Mouse (Mus musculus) limb, embryonic 14.5 days (tissue): ENCODE results near the gene Fasl. TPM values are rescaled to one million over a fixed set of nuclear protein-coding genes. Genes with fewer than 3 reads are reported as not detected.

Experiments
- ATAC-seq: fragments of 200-750 bp; cut with Nextera tagmentation; 2 replicates; pipeline ENCODE4 v1.8.0; 2017; ENCODE audit warnings: low read depth, moderate number of reproducible peaks, moderate TSS enrichment; ENCODE audit not compliant: low FRiP score
- DNase-seq: peaks from one replicate; pipeline ENCODE4 v3.0.0-alpha.2; 2015; ENCODE audit warnings: low spot score
- H3K27ac ChIP-seq: fragments of 300-500 bp; sonication (generic); replicated peaks from 2 replicates; pipeline ENCODE4 v1.5.1; 2014; ENCODE audit warnings: low read depth, mild to moderate bottlenecking, low read length, moderate library complexity, mixed read lengths
- H3K27me3 ChIP-seq: fragments of 300-500 bp; sonication (generic); 2 replicates; pipeline ENCODE4 v1.6.1; 2014; ENCODE audit warnings: low read length, mixed read lengths; ENCODE audit not compliant: control insufficient read depth, insufficient read depth
- H3K36me3 ChIP-seq: fragments of 300-500 bp; sonication (generic); 2 replicates; pipeline ENCODE4 v1.6.1; 2014; ENCODE audit warnings: mild to moderate bottlenecking, low read length, moderate library complexity, mixed read lengths; ENCODE audit not compliant: control insufficient read depth, insufficient read depth
- H3K4me1 ChIP-seq: fragments of 300-500 bp; sonication (generic); 2 replicates; pipeline ENCODE4 v1.6.1; 2014; ENCODE audit warnings: antibody characterized with exemption, low read length, mixed read lengths; ENCODE audit not compliant: control insufficient read depth, insufficient read depth
- H3K4me2 ChIP-seq: fragments of 300-500 bp; sonication (generic); replicated peaks from 2 replicates; pipeline ENCODE4 v1.6.1; 2014; ENCODE audit warnings: low read depth, mild to moderate bottlenecking, low read length, moderate library complexity; ENCODE audit not compliant: severe bottlenecking
- H3K4me3 ChIP-seq: fragments of 300-500 bp; sonication (generic); replicated peaks from 2 replicates; pipeline ENCODE4 v1.5.1; 2014; ENCODE audit warnings: low read length
- H3K9ac ChIP-seq: fragments of 300-500 bp; sonication (generic); 2 replicates; pipeline ENCODE4 v1.6.1; 2014; ENCODE audit warnings: mild to moderate bottlenecking, low read depth, low read length, moderate library complexity; ENCODE audit not compliant: severe bottlenecking
- H3K9me3 ChIP-seq: fragments of 300-500 bp; sonication (generic); 2 replicates; pipeline ENCODE4 v1.6.1; 2016; ENCODE audit warnings: low read length; ENCODE audit not compliant: control insufficient read depth
- POLR2A ChIP-seq: fragments of 200-500 bp; IDR thresholded peaks from 2 replicates; pipeline ENCODE4 v1.8.0; 2012; ENCODE audit warnings: inconsistent platforms, mild to moderate bottlenecking, moderate library complexity, borderline replicate concordance; ENCODE audit not compliant: insufficient read depth, insufficient read length; ENCODE audit errors: extremely low read depth
- WGBS: fragments of 180-500 bp; shearing (Covaris S2); extraction: QIAGEN DNeasy Blood & Tissue Kit; methylation state at CpG from one replicate; pipeline ENCODE4 v1.1.7; 2014; 5-methylcytosine and 5-hydroxymethylcytosine counted together
- polyA plus RNA-seq, 2 experiments: library from polyadenylated mRNA; depleted of rRNA in 1 of 2; stranded (reverse) in 1 of 2; unstranded in 1 of 2; fragments of >200 nt; fragmentation: Nextera tagmentation in 1 of 2; extraction: Ambion mirVana in 1 of 2; gene quantifications; 2 replicates each; pipeline versions ENCODE4 v1.2.1 to v1.2.3; 2012 to 2014

Fasl gene
- polyA plus RNA-seq, 2 experiments: 0.03 TPM; not detected in 1

GRCm38 (mm10) chr1:161736255-161736654, 52.0 kb downstream of the Fasl start:
- DNase-seq: no peak
- WGBS: 88% methylated on average over 3 of the region's 3 CpGs
- H3K36me3 ChIP-seq: no peaks in the 10 kb centered on the region
- no peak for ATAC-seq
- no peaks in the 10 kb centered on the region for H3K9me3 ChIP-seq
- no peaks in the 10 kb centered on the region for H3K27me3 ChIP-seq
- TF ChIP-seq POLR2A: no peak
- no peak overlapping the region for H3K9ac ChIP-seq
- H3K27ac ChIP-seq: no peak overlapping the region
- H3K4me1 ChIP-seq: no peaks in the 10 kb centered on the region
- H3K4me2 ChIP-seq: no peak overlapping the region
- H3K4me3 ChIP-seq: no peak overlapping the region

DNA sequence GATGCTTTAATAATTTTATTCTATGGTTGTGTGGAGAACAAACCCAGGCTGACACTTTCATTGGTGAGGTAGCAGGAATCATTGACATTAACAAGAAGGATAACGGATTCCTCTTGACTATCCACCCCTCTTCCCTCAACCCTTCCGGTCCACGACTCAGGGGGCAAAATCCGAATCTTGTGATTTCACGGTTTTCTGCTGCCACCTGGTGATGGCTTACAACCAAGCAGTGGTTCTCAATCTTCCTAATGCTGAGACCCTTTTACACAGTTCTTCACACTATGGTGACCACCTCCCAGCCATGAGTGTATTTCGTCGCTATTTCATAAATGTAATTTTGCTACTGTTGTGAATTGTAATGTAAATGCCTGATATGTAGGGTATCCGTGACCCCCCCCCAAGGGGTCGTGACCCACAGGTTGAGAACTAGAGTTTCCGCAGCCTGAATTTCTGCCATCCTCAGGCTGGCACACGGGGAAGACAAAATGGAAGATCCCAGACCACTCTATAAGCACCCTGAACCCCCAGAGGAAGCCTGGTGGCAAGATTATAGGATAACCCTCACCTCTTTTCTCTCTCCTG, 52.7 kb downstream of the Fasl start:
- Histone ChIP-seq H3K4me1 (no peaks in the 10 kb centered on the region), H3K9me3 (no peaks in the 10 kb centered on the region), H3K9ac (no peak overlapping the region), H3K27ac (no peak overlapping the region), H3K4me2 (no peak overlapping the region), H3K36me3 (no peaks in the 10 kb centered on the region), H3K4me3 (no peak overlapping the region), H3K27me3 (no peaks in the 10 kb centered on the region)
- ATAC-seq (peak; percentile 32; the same call in 1 of the 2 replicates), DNase-seq (peak; percentile 13)
- no peak for TF ChIP-seq POLR2A
- 68% methylated on average over 11 of the region's 11 CpGs for WGBS

DNA sequence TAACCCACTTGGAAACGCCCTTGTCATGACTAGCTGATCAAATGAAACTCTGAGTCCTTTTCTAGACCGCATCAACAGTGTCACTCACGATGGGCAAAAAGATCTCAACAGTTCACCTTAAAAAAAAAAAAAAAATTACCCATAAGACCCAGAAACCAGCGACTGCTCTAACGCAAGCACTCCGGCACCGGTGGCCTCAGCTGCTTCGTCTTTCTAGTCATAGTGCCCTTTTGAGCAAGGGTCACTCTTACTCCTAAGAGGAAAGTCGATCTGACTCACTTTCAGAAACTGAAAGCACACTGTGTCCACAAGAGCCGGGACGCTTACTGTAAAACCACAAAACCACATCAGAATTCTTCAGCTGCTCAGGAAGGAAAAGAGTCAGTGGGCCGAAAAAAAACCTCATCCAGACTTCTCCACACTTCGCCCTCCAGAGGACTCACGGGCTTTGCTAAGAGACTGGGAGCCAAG, 53.5 kb downstream of the Fasl start:
- Histone ChIP-seq H3K9ac (no peak overlapping the region), H3K9me3 (no peaks in the 10 kb centered on the region), H3K27me3 (no peaks in the 10 kb centered on the region), H3K4me2 (no peak overlapping the region), H3K36me3 (no peaks in the 10 kb centered on the region), H3K4me3 (no peak overlapping the region), H3K27ac (no peak overlapping the region), H3K4me1 (no peaks in the 10 kb centered on the region)
- 70% methylated on average over 14 of the region's 14 CpGs for WGBS
- DNase-seq (peak; percentile 29), ATAC-seq (no peak)
- no peak for TF ChIP-seq POLR2A

DNA sequence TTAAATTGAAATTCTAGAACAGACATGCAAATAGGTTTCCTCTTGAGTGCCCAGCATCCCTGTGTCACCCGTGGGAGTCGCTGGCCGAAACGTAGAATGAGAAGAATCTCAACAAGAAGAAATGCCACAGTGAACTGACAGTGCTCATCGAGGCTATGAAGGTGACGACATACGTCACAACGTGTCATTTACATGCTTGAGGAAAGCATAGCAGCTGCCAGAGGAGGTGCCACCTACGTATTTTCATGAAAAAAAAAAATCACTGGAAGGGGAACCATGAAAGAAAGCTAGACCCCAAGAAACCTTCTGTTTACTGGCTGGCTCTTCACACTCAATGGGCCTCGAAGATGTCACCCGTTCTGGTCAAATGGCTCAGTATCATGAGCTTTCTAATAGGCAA, 54.0 kb downstream of the Fasl start:
- Histone ChIP-seq H3K27me3 (no peaks in the 10 kb centered on the region), H3K4me1 (no peaks in the 10 kb centered on the region), H3K27ac (no peak overlapping the region), H3K36me3 (no peaks in the 10 kb centered on the region), H3K9ac (no peak overlapping the region), H3K4me3 (no peak overlapping the region), H3K4me2 (no peak overlapping the region), H3K9me3 (no peaks in the 10 kb centered on the region)
- TF ChIP-seq POLR2A: no peak
- no peak for ATAC-seq
- WGBS: 86% methylated on average over 11 of the region's 11 CpGs
- no peak for DNase-seq

Other genes with a start within 250 kb of the Fasl start
- 22.3 and 32.5 TPM in 2 replicates for gene Suco, start 88.2 kb upstream of the Fasl start, polyA plus RNA-seq (2012; rRNA removed)
- gene Suco, start 88.2 kb upstream of the Fasl start, polyA plus RNA-seq (2014; fragmentation: Nextera tagmentation; extraction: Ambion mirVana): 24.5 and 25.2 TPM in 2 replicates
- 36.9 and 45.4 TPM in 2 replicates for gene Pigc, start 180.7 kb upstream of the Fasl start, polyA plus RNA-seq (2012; rRNA removed)
- gene Pigc, start 180.7 kb upstream of the Fasl start, polyA plus RNA-seq (2014; fragmentation: Nextera tagmentation; extraction: Ambion mirVana): 51.3 and 52.8 TPM in 2 replicates
- not detected in 2 replicates for gene 4930558K02Rik, start 191.1 kb upstream of the Fasl start, polyA plus RNA-seq (2012; rRNA removed)
- not detected in 2 replicates for gene 4930558K02Rik, start 191.1 kb upstream of the Fasl start, polyA plus RNA-seq (2014; fragmentation: Nextera tagmentation; extraction: Ambion mirVana)